Mouse (Mus musculus): ENCODE measurements around the gene Plbd2.

- TF ChIP-seq CTCF (IDR thresholded peaks at IDR 0.05; ENCODE audit: low read depth) = no peak
- TF ChIP-seq EP300 (IDR thresholded peaks at IDR 0.05; ENCODE audit: low read depth) = no peak
Observed at GRCm38 (mm10) chr5:120434231-120434735, 69.1 kb downstream of the Plbd2 start.

Measured in liver, embryonic 14.5 days (tissue).